Mouse (Mus musculus) forelimb bud, embryonic 11.5 days (tissue): Measurements from ENCODE around the gene Bicra.

Experiments
- DNase-seq: peaks from one replicate; pipeline ENCODE4 v3.0.0-alpha.2; 2012; ENCODE audit warnings: low read depth, low spot score

Bicra gene

GRCm38 (mm10) chr7:15972247-15972646 lies 75.5 kb downstream of the Bicra start:
- DNase-seq, result no peak

GRCm38 (mm10) chr7:15969674-15970073 lies 78.0 kb downstream of the Bicra start:
- DNase-seq, result no peak

GRCm38 (mm10) chr7:15968322-15968721 lies 79.4 kb downstream of the Bicra start:
- no peak for DNase-seq

GRCm38 (mm10) chr7:15967312-15967711 lies 80.4 kb downstream of the Bicra start, which contains the start of gene Ehd2:
TSS of gene Ehd2 (minus strand) at chr7:15967567.
- DNase-seq, result peak; percentile 63

GRCm38 (mm10) chr7:15966489-15966888 lies 81.2 kb downstream of the Bicra start:
- no peak for DNase-seq

GRCm38 (mm10) chr7:15963798-15964652 lies 83.7 kb downstream of the Bicra start:
- DNase-seq, result no peak

GRCm38 (mm10) chr7:15962311-15963288 lies 85.1 kb downstream of the Bicra start:
- DNase-seq, result no peak

GRCm38 (mm10) chr7:15961798-15962197 lies 85.9 kb downstream of the Bicra start:
- DNase-seq, result no peak

- no peak for DNase-seq
Measured at GRCm38 (mm10) chr7:15961239-15961638, 86.5 kb downstream of the Bicra start.

GRCm38 (mm10) chr7:15960691-15961090 lies 87.0 kb downstream of the Bicra start:
- DNase-seq, result no peak

- no peak for DNase-seq
Measured at GRCm38 (mm10) chr7:15956143-15956542, 91.6 kb downstream of the Bicra start.

- no peak for DNase-seq
Measured at GRCm38 (mm10) chr7:15955509-15955908, 92.2 kb downstream of the Bicra start.

GRCm38 (mm10) chr7:15954978-15955443 lies 92.7 kb downstream of the Bicra start:
- no peak for DNase-seq

GRCm38 (mm10) chr7:15954436-15954835 lies 93.3 kb downstream of the Bicra start:
- DNase-seq, result no peak

GRCm38 (mm10) chr7:15953307-15954074 lies 94.2 kb downstream of the Bicra start:
- DNase-seq, result no peak

- no peak for DNase-seq
Measured at GRCm38 (mm10) chr7:15952416-15952815, 95.3 kb downstream of the Bicra start.

GRCm38 (mm10) chr7:15950008-15950407 lies 97.7 kb downstream of the Bicra start:
- no peak for DNase-seq

- no peak for DNase-seq
Measured at GRCm38 (mm10) chr7:15949216-15949790, 98.4 kb downstream of the Bicra start.

GRCm38 (mm10) chr7:15948381-15948941 lies 99.3 kb downstream of the Bicra start:
- DNase-seq, result peak; percentile 48

- no peak for DNase-seq
Measured at GRCm38 (mm10) chr7:15947653-15948260, 100.0 kb downstream of the Bicra start.
